Mouse (Mus musculus): Measurements from ENCODE around the gene 4930438A08Rik. TPM values are rescaled to one million over a fixed set of nuclear protein-coding genes. Genes with fewer than 3 reads are reported as not detected.

Gene 4930438A08Rik
- polyA plus RNA-seq, 1 experiment from 2014 or later, result 0.11 TPM

GRCm38 (mm10) chr11:58238840-58239791 lies 35.5 kb upstream of the 4930438A08Rik start:
- H3K9ac ChIP-seq (ENCODE audit: low read depth, low read length), result peak overlapping the region; percentile 58
- H3K36me3 ChIP-seq (ENCODE audit: control insufficient read depth, insufficient read depth, low read length), result no peaks in the 10 kb centered on the region
- 1% methylated on average over 37 of the region's 37 CpGs for WGBS
- H3K27ac ChIP-seq (ENCODE audit: low read depth, low read length), result no peak overlapping the region
- peak; percentile 98 for ATAC-seq
- 0 out of 2 replicates have a peak, but pooled peaks cover 2% of the 10 kb centered on the region for H3K27me3 ChIP-seq (replicated peaks; ENCODE audit: control insufficient read depth, insufficient read depth, low read length)
- H3K9me3 ChIP-seq (ENCODE audit: control insufficient read depth, low read length), result no peaks in the 10 kb centered on the region
- H3K4me2 ChIP-seq (ENCODE audit: low read length), result peak overlapping the region; percentile 68
- peak overlapping the region; percentile 47 for H3K4me3 ChIP-seq (ENCODE audit: low read length)
- H3K4me1 ChIP-seq (ENCODE audit: control insufficient read depth, insufficient read depth, low read depth, low read length), result no peaks in the 10 kb centered on the region

GRCm38 (mm10) chr11:58247294-58247693 lies 27.3 kb upstream of the 4930438A08Rik start:
- H3K27ac ChIP-seq (ENCODE audit: low read depth, low read length), result no peak overlapping the region
- WGBS, result 39% methylated on average over 4 of the region's 4 CpGs

GRCm38 (mm10) chr11:58249203-58249981 lies 25.2 kb upstream of the 4930438A08Rik start:
- 89% methylated on average over 7 of the region's 7 CpGs for WGBS
- no peak overlapping the region for H3K4me3 ChIP-seq (ENCODE audit: low read length)
- no peaks in the 10 kb centered on the region for H3K4me1 ChIP-seq (ENCODE audit: control insufficient read depth, insufficient read depth, low read depth, low read length)
- H3K9ac ChIP-seq (ENCODE audit: low read depth, low read length), result no peak overlapping the region
- no peak overlapping the region for H3K27ac ChIP-seq (ENCODE audit: low read depth, low read length)
- H3K4me2 ChIP-seq (ENCODE audit: low read length), result no peak overlapping the region
- no peaks in the 10 kb centered on the region for H3K9me3 ChIP-seq (ENCODE audit: control insufficient read depth, low read length)
- H3K27me3 ChIP-seq (replicated peaks; ENCODE audit: control insufficient read depth, insufficient read depth, low read length), result no peaks in the 10 kb centered on the region
- ATAC-seq, result no peak
- no peaks in the 10 kb centered on the region for H3K36me3 ChIP-seq (ENCODE audit: control insufficient read depth, insufficient read depth, low read length)

More at GRCm38 (mm10) chr11:58247294-58247693, 27.3 kb upstream of the 4930438A08Rik start:
- no peaks in the 10 kb centered on the region for H3K9me3 ChIP-seq (ENCODE audit: control insufficient read depth, low read length)
- no peak overlapping the region for H3K4me2 ChIP-seq (ENCODE audit: low read length)
- H3K4me1 ChIP-seq (ENCODE audit: control insufficient read depth, insufficient read depth, low read depth, low read length), result no peaks in the 10 kb centered on the region
- H3K27me3 ChIP-seq (replicated peaks; ENCODE audit: control insufficient read depth, insufficient read depth, low read length), result 0 out of 2 replicates have a peak, but pooled peaks cover under 1% of the 10 kb centered on the region
- no peak for ATAC-seq
- H3K9ac ChIP-seq (ENCODE audit: low read depth, low read length), result no peak overlapping the region
- no peaks in the 10 kb centered on the region for H3K36me3 ChIP-seq (ENCODE audit: control insufficient read depth, insufficient read depth, low read length)
- H3K4me3 ChIP-seq (ENCODE audit: low read length), result no peak overlapping the region

- H3K9me3 ChIP-seq (ENCODE audit: control insufficient read depth, low read length), result no peaks in the 10 kb centered on the region
- WGBS, result 77% methylated on average over 5 of the region's 5 CpGs
- H3K4me3 ChIP-seq (ENCODE audit: low read length), result no peak overlapping the region
- H3K9ac ChIP-seq (ENCODE audit: low read depth, low read length), result no peak overlapping the region
- H3K4me1 ChIP-seq (ENCODE audit: control insufficient read depth, insufficient read depth, low read depth, low read length), result no peaks in the 10 kb centered on the region
- no peak for ATAC-seq
- H3K27me3 ChIP-seq (replicated peaks; ENCODE audit: control insufficient read depth, insufficient read depth, low read length), result no peaks in the 10 kb centered on the region
- H3K4me2 ChIP-seq (ENCODE audit: low read length), result no peak overlapping the region
- H3K36me3 ChIP-seq (ENCODE audit: control insufficient read depth, insufficient read depth, low read length), result no peaks in the 10 kb centered on the region
- H3K27ac ChIP-seq (ENCODE audit: low read depth, low read length), result no peak overlapping the region
Measured at GRCm38 (mm10) chr11:58250550-58250949, 24.0 kb upstream of the 4930438A08Rik start.

GRCm38 (mm10) chr11:58254411-58254810 lies 20.2 kb upstream of the 4930438A08Rik start:
- H3K4me2 ChIP-seq (ENCODE audit: low read length), result no peak overlapping the region
- no peaks in the 10 kb centered on the region for H3K27me3 ChIP-seq (replicated peaks; ENCODE audit: control insufficient read depth, insufficient read depth, low read length)
- H3K9me3 ChIP-seq (ENCODE audit: control insufficient read depth, low read length), result no peaks in the 10 kb centered on the region
- ATAC-seq, result no peak
- H3K4me3 ChIP-seq (ENCODE audit: low read length), result no peak overlapping the region
- no peak overlapping the region for H3K27ac ChIP-seq (ENCODE audit: low read depth, low read length)
- WGBS, result 92% methylated on average over 3 of the region's 3 CpGs
- no peak overlapping the region for H3K9ac ChIP-seq (ENCODE audit: low read depth, low read length)
- H3K36me3 ChIP-seq (ENCODE audit: control insufficient read depth, insufficient read depth, low read length), result no peaks in the 10 kb centered on the region
- no peaks in the 10 kb centered on the region for H3K4me1 ChIP-seq (ENCODE audit: control insufficient read depth, insufficient read depth, low read depth, low read length)

- H3K4me3 ChIP-seq (ENCODE audit: low read length), result no peak overlapping the region
- H3K9ac ChIP-seq (ENCODE audit: low read depth, low read length), result no peak overlapping the region
- no peaks in the 10 kb centered on the region for H3K4me1 ChIP-seq (ENCODE audit: control insufficient read depth, insufficient read depth, low read depth, low read length)
- H3K36me3 ChIP-seq (ENCODE audit: control insufficient read depth, insufficient read depth, low read length), result no peaks in the 10 kb centered on the region
- no peak for ATAC-seq
- H3K9me3 ChIP-seq (ENCODE audit: control insufficient read depth, low read length), result no peaks in the 10 kb centered on the region
- no peak overlapping the region for H3K27ac ChIP-seq (ENCODE audit: low read depth, low read length)
- H3K27me3 ChIP-seq (replicated peaks; ENCODE audit: control insufficient read depth, insufficient read depth, low read length), result no peaks in the 10 kb centered on the region
- H3K4me2 ChIP-seq (ENCODE audit: low read length), result no peak overlapping the region
- 84% methylated on average over 5 of the region's 5 CpGs for WGBS
Measured at GRCm38 (mm10) chr11:58257816-58258215, 16.8 kb upstream of the 4930438A08Rik start.

GRCm38 (mm10) chr11:58260156-58260555 lies 14.4 kb upstream of the 4930438A08Rik start:
- Histone ChIP-seq H3K27me3 (replicated peaks; ENCODE audit: control insufficient read depth, insufficient read depth, low read length) (no peaks in the 10 kb centered on the region), H3K9ac (ENCODE audit: low read depth, low read length) (no peak overlapping the region), H3K4me1 (ENCODE audit: control insufficient read depth, insufficient read depth, low read depth, low read length) (no peaks in the 10 kb centered on the region), H3K4me3 (ENCODE audit: low read length) (no peak overlapping the region), H3K27ac (ENCODE audit: low read depth, low read length) (no peak overlapping the region), H3K9me3 (ENCODE audit: control insufficient read depth, low read length) (no peaks in the 10 kb centered on the region), H3K36me3 (ENCODE audit: control insufficient read depth, insufficient read depth, low read length) (no peaks in the 10 kb centered on the region), H3K4me2 (ENCODE audit: low read length) (no peak overlapping the region)
- no peak for ATAC-seq
- 88% methylated on average over 4 of the region's 4 CpGs for WGBS

- Histone ChIP-seq H3K9ac (ENCODE audit: low read depth, low read length) (no peak overlapping the region), H3K4me1 (ENCODE audit: control insufficient read depth, insufficient read depth, low read depth, low read length) (no peaks in the 10 kb centered on the region), H3K27ac (ENCODE audit: low read depth, low read length) (no peak overlapping the region), H3K27me3 (replicated peaks; ENCODE audit: control insufficient read depth, insufficient read depth, low read length) (no peaks in the 10 kb centered on the region), H3K4me2 (ENCODE audit: low read length) (no peak overlapping the region), H3K36me3 (ENCODE audit: control insufficient read depth, insufficient read depth, low read length) (no peaks in the 10 kb centered on the region), H3K9me3 (ENCODE audit: control insufficient read depth, low read length) (no peaks in the 10 kb centered on the region), H3K4me3 (ENCODE audit: low read length) (no peak overlapping the region)
- 87% methylated on average over 4 of the region's 4 CpGs for WGBS
- no peak for ATAC-seq
Measured at GRCm38 (mm10) chr11:58261826-58262225, 12.8 kb upstream of the 4930438A08Rik start.

- Histone ChIP-seq H3K4me2 (ENCODE audit: low read length) (no peak overlapping the region), H3K36me3 (ENCODE audit: control insufficient read depth, insufficient read depth, low read length) (no peaks in the 10 kb centered on the region), H3K4me1 (ENCODE audit: control insufficient read depth, insufficient read depth, low read depth, low read length) (no peaks in the 10 kb centered on the region), H3K27ac (ENCODE audit: low read depth, low read length) (no peak overlapping the region), H3K4me3 (ENCODE audit: low read length) (no peak overlapping the region), H3K9ac (ENCODE audit: low read depth, low read length) (no peak overlapping the region), H3K9me3 (ENCODE audit: control insufficient read depth, low read length) (no peaks in the 10 kb centered on the region), H3K27me3 (replicated peaks; ENCODE audit: control insufficient read depth, insufficient read depth, low read length) (no peaks in the 10 kb centered on the region)
- WGBS, result 90% methylated on average over 3 of the region's 3 CpGs
- no peak for ATAC-seq
Measured at GRCm38 (mm10) chr11:58262336-58262735, 12.3 kb upstream of the 4930438A08Rik start.
